Mouse (Mus musculus): ENCODE measurements around the gene Rnf213. TPM values are rescaled to one million over a fixed set of nuclear protein-coding genes. Genes with fewer than 3 reads are reported as not detected.
A peak's percentile ranks its signal among the peaks of the same experiment; 100 is the strongest.

The Rnf213 gene
- polyA plus RNA-seq, 1 experiment from 2014 or later = 4.6 TPM

- Histone ChIP-seq H3K4me1 (replicated peaks) (no peaks in the 10 kb centered on the region), H3K4me2 (no peak overlapping the region), H3K9ac (no peak overlapping the region), H3K9me3 (replicated peaks) (no peaks in the 10 kb centered on the region), H3K27ac (no peak overlapping the region), H3K4me3 (no peak overlapping the region), H3K36me3 (peaks cover 17% of the 10 kb centered on the region), H3K27me3 (no peaks in the 10 kb centered on the region)
- 81% methylated on average over 2 of the region's 2 CpGs for WGBS
- ATAC-seq (replicated peaks; ENCODE audit: insufficient number of reproducible peaks, insufficient read depth, low FRiP score, low read depth) = no peak
Observed at GRCm38 (mm10) chr11:119500011-119500410, 107.1 kb downstream of the Rnf213 start.

- ATAC-seq (replicated peaks; ENCODE audit: insufficient number of reproducible peaks, insufficient read depth, low FRiP score, low read depth) = no peak; the same call in 1 of the 2 replicates
- Histone ChIP-seq H3K4me2 (no peak overlapping the region), H3K36me3 (peaks cover 36% of the 10 kb centered on the region), H3K4me1 (replicated peaks) (no peaks in the 10 kb centered on the region), H3K27me3 (no peaks in the 10 kb centered on the region), H3K4me3 (no peak overlapping the region), H3K9ac (no peak overlapping the region), H3K27ac (no peak overlapping the region), H3K9me3 (replicated peaks) (no peaks in the 10 kb centered on the region)
Observed at GRCm38 (mm10) chr11:119503675-119504074, 110.8 kb downstream of the Rnf213 start.

- peaks cover 36% of the 10 kb centered on the region for H3K36me3 ChIP-seq
- no peaks in the 10 kb centered on the region for H3K4me1 ChIP-seq (replicated peaks)
- WGBS = 85% methylated on average over 4 of the region's 4 CpGs
- no peaks in the 10 kb centered on the region for H3K27me3 ChIP-seq
- no peak overlapping the region for H3K4me3 ChIP-seq
- H3K4me2 ChIP-seq = no peak overlapping the region
- H3K9ac ChIP-seq = no peak overlapping the region
- H3K9me3 ChIP-seq (replicated peaks) = no peaks in the 10 kb centered on the region
- ATAC-seq (replicated peaks; ENCODE audit: insufficient number of reproducible peaks, insufficient read depth, low FRiP score, low read depth) = no peak
- H3K27ac ChIP-seq = no peak overlapping the region
Observed at GRCm38 (mm10) chr11:119506386-119506785, 113.5 kb downstream of the Rnf213 start.

GRCm38 (mm10) chr11:119507772-119508171 is 114.9 kb downstream of the Rnf213 start:
- ATAC-seq (replicated peaks; ENCODE audit: insufficient number of reproducible peaks, insufficient read depth, low FRiP score, low read depth) = no peak
- H3K27ac ChIP-seq = no peak overlapping the region
- no peaks in the 10 kb centered on the region for H3K9me3 ChIP-seq (replicated peaks)
- whole genome bisulfite sequencing = 83% methylated on average over 8 of the region's 8 CpGs
- H3K27me3 ChIP-seq = no peaks in the 10 kb centered on the region
- no peak overlapping the region for H3K4me3 ChIP-seq
- no peak overlapping the region for H3K4me2 ChIP-seq
- H3K9ac ChIP-seq = no peak overlapping the region
- 0 out of 2 replicates have a peak, but pooled peaks cover 3% of the 10 kb centered on the region for H3K4me1 ChIP-seq (replicated peaks)
- peaks cover 28% of the 10 kb centered on the region for H3K36me3 ChIP-seq

- ATAC-seq (replicated peaks; ENCODE audit: insufficient number of reproducible peaks, insufficient read depth, low FRiP score, low read depth) = no peak
- WGBS = 72% methylated on average over 5 of the region's 5 CpGs
Observed at GRCm38 (mm10) chr11:119509165-119509776, 116.4 kb downstream of the Rnf213 start.

GRCm38 (mm10) chr11:119513038-119513659 is 120.2 kb downstream of the Rnf213 start:
- Histone ChIP-seq H3K4me1 (replicated peaks) (peaks cover 12% of the 10 kb centered on the region; the same call in 1 of the 2 replicates), H3K4me2 (no peak overlapping the region), H3K9ac (no peak overlapping the region), H3K9me3 (replicated peaks) (no peaks in the 10 kb centered on the region), H3K27me3 (peaks cover 34% of the 10 kb centered on the region), H3K27ac (no peak overlapping the region), H3K36me3 (no peaks in the 10 kb centered on the region), H3K4me3 (no peak overlapping the region)
- no peak for ATAC-seq (replicated peaks; ENCODE audit: insufficient number of reproducible peaks, insufficient read depth, low FRiP score, low read depth)
- 35% methylated on average over 9 of the region's 9 CpGs for whole genome bisulfite sequencing

More at GRCm38 (mm10) chr11:119509165-119509776, 116.4 kb downstream of the Rnf213 start:
- Histone ChIP-seq H3K4me2 (no peak overlapping the region), H3K36me3 (peaks cover 25% of the 10 kb centered on the region), H3K27me3 (peaks cover 7% of the 10 kb centered on the region), H3K9me3 (replicated peaks) (no peaks in the 10 kb centered on the region), H3K4me3 (no peak overlapping the region), H3K4me1 (replicated peaks) (0 out of 2 replicates have a peak, but pooled peaks cover 3% of the 10 kb centered on the region), H3K9ac (no peak overlapping the region), H3K27ac (no peak overlapping the region)

GRCm38 (mm10) chr11:119514108-119514860 is 121.4 kb downstream of the Rnf213 start:
- Histone ChIP-seq H3K36me3 (no peaks in the 10 kb centered on the region), H3K27me3 (peaks cover 34% of the 10 kb centered on the region), H3K4me1 (replicated peaks) (peaks cover 12% of the 10 kb centered on the region; the same call in 1 of the 2 replicates), H3K9ac (no peak overlapping the region), H3K4me2 (peak overlapping the region; percentile 54; the same call in 1 of the 2 replicates), H3K4me3 (0 out of 2 replicates have a peak overlapping the region, but pooled peaks have one; percentile 18), H3K27ac (no peak overlapping the region), H3K9me3 (replicated peaks) (no peaks in the 10 kb centered on the region)
- ATAC-seq (replicated peaks; ENCODE audit: insufficient number of reproducible peaks, insufficient read depth, low FRiP score, low read depth) = no peak
- WGBS = 47% methylated on average over 16 of the region's 16 CpGs

- Histone ChIP-seq H3K4me3 (peak overlapping the region; percentile 18; the same call in 1 of the 2 replicates), H3K9ac (no peak overlapping the region)
Observed at GRCm38 (mm10) chr11:119514967-119515636, 122.2 kb downstream of the Rnf213 start.

GRCm38 (mm10) chr11:119515823-119516676 is 123.2 kb downstream of the Rnf213 start:
- 73% methylated on average over 16 of the region's 16 CpGs for WGBS

More at GRCm38 (mm10) chr11:119514967-119515636, 122.2 kb downstream of the Rnf213 start:
- H3K27ac ChIP-seq = no peak overlapping the region
- no peaks in the 10 kb centered on the region for H3K9me3 ChIP-seq (replicated peaks)
- no peaks in the 10 kb centered on the region for H3K36me3 ChIP-seq
- H3K4me2 ChIP-seq = peak overlapping the region; percentile 54
- H3K4me1 ChIP-seq (replicated peaks) = peaks cover 12% of the 10 kb centered on the region; the same call in 1 of the 2 replicates
- ATAC-seq (replicated peaks; ENCODE audit: insufficient number of reproducible peaks, insufficient read depth, low FRiP score, low read depth) = no peak
- 4% methylated on average over 21 of the region's 21 CpGs for WGBS
- H3K27me3 ChIP-seq = peaks cover 34% of the 10 kb centered on the region

GRCm38 (mm10) chr11:119516677-119517361 is 123.9 kb downstream of the Rnf213 start:
- H3K9me3 ChIP-seq (replicated peaks) = no peaks in the 10 kb centered on the region
- ATAC-seq (replicated peaks; ENCODE audit: insufficient number of reproducible peaks, insufficient read depth, low FRiP score, low read depth) = no peak
- no peak overlapping the region for H3K9ac ChIP-seq
- H3K4me1 ChIP-seq (replicated peaks) = peaks cover 12% of the 10 kb centered on the region; the same call in 1 of the 2 replicates
- no peak overlapping the region for H3K27ac ChIP-seq
- peaks cover 34% of the 10 kb centered on the region for H3K27me3 ChIP-seq
- no peak overlapping the region for H3K4me3 ChIP-seq
- WGBS = 65% methylated on average over 12 of the region's 12 CpGs
- H3K4me2 ChIP-seq = no peak overlapping the region
- H3K36me3 ChIP-seq = no peaks in the 10 kb centered on the region

More at GRCm38 (mm10) chr11:119515823-119516676, 123.2 kb downstream of the Rnf213 start:
- Histone ChIP-seq H3K4me2 (no peak overlapping the region), H3K9ac (no peak overlapping the region), H3K27ac (no peak overlapping the region), H3K36me3 (no peaks in the 10 kb centered on the region), H3K27me3 (peaks cover 34% of the 10 kb centered on the region), H3K4me1 (replicated peaks) (peaks cover 12% of the 10 kb centered on the region; the same call in 1 of the 2 replicates), H3K4me3 (no peak overlapping the region), H3K9me3 (replicated peaks) (no peaks in the 10 kb centered on the region)
- ATAC-seq (replicated peaks; ENCODE audit: insufficient number of reproducible peaks, insufficient read depth, low FRiP score, low read depth) = no peak
